Mouse (Mus musculus): ENCODE measurements around the gene Gm21885.
"Not testable (repeated sequence)": the region's sequence is repeated elsewhere in the genome, so short reads cannot be mapped to it uniquely, and the experiment has no call there.

Gm21885 gene

GRCm38 (mm10) chr11:94281199-94282181 is at the start of gene Gm21885:
Gm21885 (plus strand) TSS chr11:94281873.
- DNase-seq (ENCODE audit: low spot score in 2 of 2) = no peak

DNA sequence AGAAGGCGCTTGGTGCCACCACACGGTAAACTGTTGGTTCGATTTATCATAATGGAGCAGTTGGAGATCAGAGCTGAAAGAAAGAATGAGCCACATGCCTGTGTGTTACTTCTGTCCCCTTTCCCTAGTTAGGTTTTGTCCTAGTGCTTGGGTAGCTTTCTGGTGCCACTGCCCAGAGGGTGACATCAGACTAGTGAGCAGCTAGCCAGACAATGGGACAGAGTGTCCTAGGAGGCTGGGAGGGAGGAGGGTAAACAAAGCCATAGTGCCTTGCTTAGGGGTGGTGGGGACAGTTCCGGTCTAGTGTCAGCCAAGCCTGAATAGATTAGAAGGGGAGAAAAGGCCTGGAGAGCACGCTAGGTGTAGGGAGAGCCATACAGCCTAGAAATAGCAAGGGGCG is 48.3 kb upstream of the Gm21885 start:
- DNase-seq (ENCODE audit: low spot score in 2 of 2) = no peak

GRCm38 (mm10) chr11:94234380-94234779 is 47.3 kb upstream of the Gm21885 start:
- DNase-seq (ENCODE audit: low spot score in 2 of 2) = no peak

- no peak for DNase-seq (ENCODE audit: low spot score in 2 of 2)
These were observed 46.8 kb upstream of the Gm21885 start for GRCm38 (mm10) chr11:94234857-94235256.

GRCm38 (mm10) chr11:94236074-94236473 is 45.6 kb upstream of the Gm21885 start:
- DNase-seq (ENCODE audit: low spot score in 2 of 2) = peak; percentile 72 to 80

DNA sequence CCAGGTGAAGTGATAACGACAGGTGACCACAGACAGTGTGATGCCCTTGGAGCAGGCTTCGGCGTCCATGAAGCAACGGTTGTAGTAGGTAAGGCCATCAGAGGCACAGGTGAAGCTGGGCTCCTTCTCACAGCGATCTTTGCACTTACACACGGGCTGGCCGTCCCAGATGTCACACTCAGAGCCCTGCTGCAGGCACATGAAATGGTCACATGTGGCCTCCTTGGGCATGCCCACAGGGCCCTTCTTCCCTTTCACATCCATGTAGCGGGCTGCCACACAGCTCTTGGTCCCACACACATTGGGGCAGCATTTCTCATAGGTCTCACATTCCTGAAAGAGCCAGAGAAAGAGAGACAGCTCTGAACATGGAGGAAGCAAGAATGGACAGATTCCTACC is 42.9 kb upstream of the Gm21885 start:
- no peak for DNase-seq (ENCODE audit: low spot score in 2 of 2)

DNA sequence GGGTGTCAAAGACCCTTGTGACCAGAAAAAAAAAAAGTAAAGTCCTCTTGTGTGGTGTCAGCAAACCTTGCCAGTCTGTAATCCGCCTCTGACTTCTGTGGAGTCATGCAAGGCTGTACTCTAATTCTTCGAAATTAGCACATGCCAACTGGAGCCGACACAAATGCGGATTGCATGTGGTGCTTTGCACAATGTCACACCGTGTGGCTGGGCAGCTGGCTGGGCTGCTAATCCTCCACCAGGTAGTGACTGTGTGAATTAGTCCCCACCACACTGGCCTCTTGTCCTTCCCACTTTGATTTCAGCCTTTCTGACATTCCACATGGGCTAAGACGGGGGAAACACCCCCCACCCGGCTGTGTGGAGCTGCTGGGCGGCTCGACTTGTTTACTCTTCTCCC is 42.0 kb upstream of the Gm21885 start:
- no peak for DNase-seq (ENCODE audit: low spot score in 2 of 2)

- DNase-seq (ENCODE audit: low spot score in 2 of 2) = no peak
These were observed 38.8 kb upstream of the Gm21885 start for GRCm38 (mm10) chr11:94242760-94243421.

DNA sequence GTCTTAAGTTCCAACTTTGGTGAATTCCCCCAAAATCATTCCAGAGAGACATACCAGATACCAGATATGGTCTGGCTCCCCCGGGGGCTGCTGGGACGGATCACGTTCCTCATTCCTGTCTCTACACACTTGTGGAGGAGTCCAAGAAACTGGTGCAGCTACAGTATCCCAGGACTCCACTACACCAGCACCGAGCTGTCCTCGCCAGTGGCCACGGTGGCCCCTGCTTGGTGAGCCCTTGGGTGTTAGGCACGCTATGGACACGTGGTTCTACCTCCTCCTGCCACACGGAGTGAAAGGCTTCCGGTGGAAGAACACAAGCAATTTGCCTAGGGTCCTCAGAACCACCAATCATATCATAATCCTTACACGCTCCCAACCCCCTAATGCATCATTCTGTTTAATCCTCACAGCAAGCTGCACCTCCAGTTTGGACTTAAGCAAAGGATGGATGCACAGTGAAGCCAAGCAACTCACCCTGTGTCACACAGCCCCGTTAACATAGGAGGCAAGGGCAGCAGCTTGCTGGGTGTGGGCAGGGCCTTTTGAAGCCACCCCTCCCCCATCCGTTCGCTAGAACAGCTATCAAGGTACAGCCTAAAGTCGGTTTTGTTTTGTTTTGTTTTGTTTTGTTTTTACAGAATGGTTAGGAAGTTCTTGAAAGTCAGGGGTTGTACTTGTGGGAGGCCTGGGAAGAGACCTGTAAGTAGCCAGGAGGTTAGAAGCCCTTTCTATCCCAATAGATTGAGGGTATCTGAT is 38.1 kb upstream of the Gm21885 start:
- no peak for DNase-seq (ENCODE audit: low spot score in 2 of 2)

DNA sequence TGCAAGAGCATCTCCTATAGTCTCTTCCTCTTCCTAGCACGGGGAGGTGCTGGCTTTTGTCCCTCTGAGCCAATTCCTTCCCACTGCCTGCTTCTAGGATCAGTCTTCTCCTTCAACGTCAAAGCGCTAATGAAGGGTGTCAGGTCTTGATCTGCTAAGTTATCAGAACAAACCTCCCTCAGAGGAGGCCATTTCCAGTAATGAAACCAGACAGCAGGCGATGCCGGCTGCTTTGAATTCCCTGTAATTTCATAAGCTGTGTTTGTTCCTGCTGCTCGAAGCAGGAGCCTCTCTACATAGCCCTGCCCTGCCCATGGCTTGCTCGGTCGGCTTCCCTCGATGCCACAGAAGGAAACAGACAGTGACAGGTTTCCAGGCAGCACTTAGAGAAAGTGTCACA is 37.3 kb upstream of the Gm21885 start:
- DNase-seq (ENCODE audit: low spot score in 2 of 2) = no peak

DNA sequence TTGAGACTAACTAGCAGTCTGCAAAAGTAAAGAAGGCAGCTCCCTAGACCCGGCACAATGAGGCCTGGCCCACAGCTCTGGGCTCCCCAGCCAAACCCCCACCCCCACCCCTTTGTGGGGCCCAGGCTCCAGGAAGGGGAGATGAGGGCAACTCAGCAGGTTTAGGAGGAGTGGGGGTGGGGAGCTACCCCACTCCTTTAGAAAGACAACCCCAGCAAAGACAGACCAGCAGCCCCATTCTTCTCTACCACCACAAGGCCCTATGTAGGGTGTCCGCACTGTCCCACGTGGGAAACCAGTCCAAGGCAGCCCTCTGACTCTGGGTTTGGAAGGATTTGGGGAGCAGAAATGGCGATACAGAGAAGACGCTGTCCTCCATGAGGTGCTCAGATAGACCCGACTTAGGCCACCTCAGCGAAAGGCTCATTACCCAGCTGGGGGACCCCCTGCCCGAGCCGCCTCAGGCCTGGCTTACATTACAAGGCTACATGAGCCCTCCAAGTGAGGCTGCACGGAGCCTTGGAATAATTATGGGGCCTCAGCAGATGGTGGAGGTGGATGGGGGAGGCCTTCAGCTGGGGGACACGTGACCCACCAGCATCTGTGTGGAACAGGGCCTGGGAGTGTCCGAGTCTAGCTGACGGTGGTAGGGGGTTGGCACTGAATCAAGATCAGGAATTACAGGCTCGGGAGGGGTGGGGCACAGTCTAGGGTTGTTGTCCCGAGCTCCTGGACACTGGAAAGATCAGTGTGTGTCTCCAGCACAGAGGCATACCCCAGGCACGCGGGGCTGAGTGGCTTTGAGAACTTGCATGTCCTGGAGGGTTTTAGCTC is 35.5 kb upstream of the Gm21885 start, which contains the start of gene Wfikkn2:
TSS of gene Wfikkn2 (minus strand) at position 51 of the 834 bp plus-strand sequence.
- DNase-seq (ENCODE audit: low spot score in 2 of 2) = no peak

DNA sequence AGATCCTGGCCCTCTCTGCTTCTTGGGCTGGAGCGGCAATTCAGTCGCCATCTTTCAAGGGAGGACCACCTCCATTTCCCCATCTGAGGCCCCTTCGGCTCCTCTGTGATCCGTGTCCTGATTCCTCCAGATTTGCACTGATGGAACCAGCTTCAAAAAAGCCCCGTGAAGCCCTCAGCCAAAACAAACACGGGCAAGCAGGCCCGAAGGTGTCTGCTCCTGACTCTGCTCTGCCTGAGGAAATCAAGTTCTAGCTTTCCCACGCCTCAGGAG is 34.9 kb upstream of the Gm21885 start:
- DNase-seq (ENCODE audit: low spot score in 2 of 2) = no peak

- no peak for DNase-seq (ENCODE audit: low spot score in 2 of 2)
These were observed 28.5 kb upstream of the Gm21885 start for GRCm38 (mm10) chr11:94253156-94253555.

DNA sequence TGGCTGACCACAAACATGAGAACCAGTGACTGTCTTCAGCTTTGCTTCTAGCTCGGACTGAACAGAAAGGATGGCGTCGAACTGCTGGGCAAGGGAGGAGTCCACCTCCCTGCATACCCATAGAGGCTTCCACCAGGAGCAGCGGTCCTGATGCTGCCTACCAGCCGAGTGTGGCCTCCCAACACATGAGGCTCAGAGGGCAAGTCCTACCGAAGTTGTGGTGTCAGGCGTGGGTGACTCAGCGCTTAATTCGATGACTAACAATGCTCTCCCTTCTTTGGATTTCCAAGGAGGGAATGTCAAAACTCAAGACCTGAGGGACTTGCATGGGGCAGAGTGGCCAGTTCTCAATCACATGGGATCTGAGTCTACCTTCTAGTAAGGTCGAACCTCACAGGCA is 28.0 kb upstream of the Gm21885 start:
- no peak for DNase-seq (ENCODE audit: low spot score in 2 of 2)

DNA sequence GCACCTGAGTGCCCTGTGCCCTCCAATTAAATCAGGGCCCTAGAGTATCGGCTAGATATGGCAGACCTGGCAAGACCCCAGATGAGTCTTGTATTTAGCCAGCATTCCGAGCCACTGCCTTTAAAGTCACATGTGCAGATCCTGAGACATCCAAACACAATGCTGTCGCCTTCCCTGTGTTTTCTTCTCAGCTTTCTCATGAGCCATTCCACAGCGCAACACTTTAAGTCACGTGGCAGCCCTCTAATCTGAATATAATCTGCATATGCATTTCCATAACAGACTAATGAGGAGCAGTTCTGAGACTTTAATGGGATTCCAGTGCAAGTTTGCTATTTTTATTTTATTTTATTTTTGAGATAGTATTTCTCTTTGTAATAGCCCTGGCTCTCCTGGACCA is 25.9 kb upstream of the Gm21885 start:
- no peak for DNase-seq (ENCODE audit: low spot score in 2 of 2)

- DNase-seq (ENCODE audit: low spot score in 2 of 2) = no peak
These were observed 23.7 kb upstream of the Gm21885 start for GRCm38 (mm10) chr11:94257987-94258386.

- no peak for DNase-seq (ENCODE audit: low spot score in 2 of 2)
These were observed 21.9 kb upstream of the Gm21885 start for GRCm38 (mm10) chr11:94259814-94260213.

DNA sequence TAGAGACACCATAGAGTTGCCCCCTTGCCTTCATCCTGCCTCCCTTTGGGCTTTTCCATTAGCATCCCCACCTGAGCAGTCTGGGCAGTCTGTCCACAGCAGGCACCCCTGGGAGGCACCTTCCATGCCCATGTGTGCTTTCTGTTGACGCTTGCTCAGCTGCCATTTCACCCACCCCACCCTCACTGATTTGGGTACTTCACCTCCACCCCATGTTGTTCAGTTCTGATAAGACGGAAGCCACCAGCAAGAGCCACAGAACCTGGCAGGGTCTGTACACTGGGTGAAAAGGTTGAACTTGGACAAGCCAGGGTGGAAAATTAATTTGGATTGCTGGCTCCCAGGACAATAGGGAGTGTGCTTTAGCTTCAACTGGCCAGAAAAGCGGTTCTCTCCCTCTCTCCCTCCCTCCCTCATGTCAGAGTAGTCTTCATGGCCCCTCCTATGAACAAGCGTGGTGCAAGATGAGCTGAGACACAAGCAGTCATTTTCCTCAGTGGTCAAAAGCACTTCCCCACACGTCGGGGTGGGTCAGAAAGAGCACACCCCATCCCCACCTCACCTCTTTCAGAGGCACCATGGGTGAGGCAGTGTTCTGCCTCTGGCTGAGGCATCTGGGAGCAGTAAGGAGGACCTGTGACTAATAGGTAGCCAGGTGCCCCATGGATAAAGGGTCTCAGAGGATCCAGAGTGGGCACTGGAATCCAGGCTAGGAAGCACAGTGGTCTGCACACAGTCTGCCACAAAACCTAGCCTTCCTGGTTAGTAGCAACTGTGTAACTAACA is 19.9 kb upstream of the Gm21885 start:
- no peak for DNase-seq (ENCODE audit: low spot score in 2 of 2)

DNA sequence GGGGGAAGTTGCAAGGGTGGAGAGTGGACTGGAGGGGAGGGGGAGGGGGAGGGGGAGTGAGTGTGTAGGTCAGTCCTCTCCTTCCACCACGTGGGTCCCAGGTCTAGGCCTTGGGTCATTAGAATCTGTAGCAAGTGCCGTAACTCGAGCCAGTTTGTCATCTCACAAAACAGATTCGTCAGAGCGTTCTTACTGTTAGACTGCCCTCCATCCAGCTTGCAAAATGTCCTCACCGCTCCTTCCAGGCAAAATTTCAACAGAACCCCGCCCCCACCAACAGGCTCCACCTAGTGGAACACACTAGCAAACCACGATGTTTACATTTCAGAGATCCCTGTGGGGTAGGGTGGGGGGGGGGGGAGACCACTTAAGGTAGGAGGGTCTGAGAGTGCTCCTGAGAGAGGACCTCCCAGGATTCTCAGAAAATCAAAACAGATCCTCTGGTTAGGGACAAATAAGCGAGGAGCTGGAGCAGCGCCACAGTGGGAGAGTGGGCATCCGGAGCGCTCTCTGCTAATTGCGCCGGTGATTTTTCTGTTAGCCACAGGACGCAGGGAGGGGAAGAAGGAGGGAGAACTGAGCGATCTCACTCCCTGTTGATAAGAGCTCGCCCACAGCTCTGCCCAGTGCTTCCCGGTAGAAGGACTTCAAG is 16.4 kb upstream of the Gm21885 start:
- peak; percentile 58 to 63 for DNase-seq (ENCODE audit: low spot score in 2 of 2)

GRCm38 (mm10) chr11:94266155-94266554 is 15.5 kb upstream of the Gm21885 start:
- DNase-seq (ENCODE audit: low spot score in 2 of 2) = not testable (repeated sequence)
